Mouse (Mus musculus): ENCODE measurements at regions not wholly inside any gene's neighbourhood (a gene's known extent, or its start where the extent isn't known, plus 50 kb on each side); places are given as distances from the start of the nearest gene placed in this dataset.

DNA sequence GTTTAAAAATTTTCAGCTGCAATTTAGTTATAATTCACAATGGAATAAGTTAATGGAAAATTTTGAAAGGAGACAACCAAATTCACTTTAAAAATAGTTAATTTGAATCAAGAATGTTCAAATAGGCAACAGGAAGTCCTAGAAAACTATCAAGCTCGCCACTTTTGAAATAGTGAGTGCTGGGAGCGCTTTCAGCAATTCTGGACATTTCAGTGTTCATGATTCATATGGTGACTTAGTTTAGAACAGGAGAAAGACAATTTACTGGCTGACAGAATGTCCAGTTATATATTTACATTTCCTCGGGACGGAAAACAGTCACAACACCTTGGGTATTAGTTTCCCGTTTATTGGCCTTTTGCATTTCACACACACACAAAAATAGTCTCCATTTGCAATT is 691.9 kb upstream of the Adgrl2 start:
- Histone ChIP-seq H3K27ac (ENCODE audit: insufficient read depth, low read length) (no peak overlapping the region), H3K27me3 (ENCODE audit: control insufficient read depth, insufficient read depth, low read length) (no peaks in the 10 kb centered on the region), H3K4me3 (replicated peaks; ENCODE audit: insufficient read depth, low read depth, low read length) (no peak overlapping the region), H3K4me1 (ENCODE audit: control insufficient read depth, insufficient read depth, low read length) (no peaks in the 10 kb centered on the region)
- DNase-seq = no peak
- TF ChIP-seq CTCF (IDR thresholded peaks at IDR 0.05; ENCODE audit: borderline replicate concordance, insufficient read depth, low read depth, low read length) = no peak
- no peak for TF ChIP-seq POLR2A (IDR thresholded peaks at IDR 0.05; ENCODE audit: borderline replicate concordance, insufficient read depth, low read length)
- WGBS = 83% methylated on average over 5 of the region's 5 CpGs

DNA sequence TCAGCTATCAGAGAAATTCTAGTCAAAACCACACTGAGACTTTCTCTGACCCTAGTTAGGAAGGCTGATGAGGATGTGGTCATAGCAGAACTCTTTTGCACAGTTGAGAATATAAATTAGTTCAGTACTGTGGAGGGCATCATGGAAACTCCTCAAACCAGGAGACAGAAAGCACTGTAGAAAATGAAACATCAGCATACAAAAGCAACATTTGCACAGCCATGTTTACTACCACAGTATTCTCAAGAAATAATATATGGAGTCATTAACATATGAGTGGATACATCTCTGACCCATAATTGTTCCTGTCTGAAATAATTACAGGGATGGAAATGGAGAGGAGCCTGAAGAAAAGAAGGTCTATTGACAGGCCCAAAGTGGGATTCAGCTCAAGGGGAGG is 683.6 kb upstream of the Adgrl2 start:
- Histone ChIP-seq H3K4me3 (replicated peaks; ENCODE audit: insufficient read depth, low read depth, low read length) (no peak overlapping the region), H3K27ac (ENCODE audit: insufficient read depth, low read length) (no peak overlapping the region), H3K27me3 (ENCODE audit: control insufficient read depth, insufficient read depth, low read length) (no peaks in the 10 kb centered on the region), H3K4me1 (ENCODE audit: control insufficient read depth, insufficient read depth, low read length) (no peaks in the 10 kb centered on the region)
- no peak for DNase-seq
- TF ChIP-seq CTCF (IDR thresholded peaks at IDR 0.05; ENCODE audit: borderline replicate concordance, insufficient read depth, low read depth, low read length) (no peak), POLR2A (IDR thresholded peaks at IDR 0.05; ENCODE audit: borderline replicate concordance, insufficient read depth, low read length) (no peak)

- WGBS = 94% methylated on average over 3 of the region's 3 CpGs
- H3K27me3 ChIP-seq (ENCODE audit: control insufficient read depth, insufficient read depth, low read length) = no peaks in the 10 kb centered on the region
- H3K4me3 ChIP-seq (replicated peaks; ENCODE audit: insufficient read depth, low read depth, low read length) = no peak overlapping the region
- no peak for TF ChIP-seq POLR2A (IDR thresholded peaks at IDR 0.05; ENCODE audit: borderline replicate concordance, insufficient read depth, low read length)
- no peak for DNase-seq
- H3K4me1 ChIP-seq (ENCODE audit: control insufficient read depth, insufficient read depth, low read length) = no peaks in the 10 kb centered on the region
- no peak overlapping the region for H3K27ac ChIP-seq (ENCODE audit: insufficient read depth, low read length)
These were observed 674.3 kb upstream of the Adgrl2 start for GRCm38 (mm10) chr3:149664624-149665023.

DNA sequence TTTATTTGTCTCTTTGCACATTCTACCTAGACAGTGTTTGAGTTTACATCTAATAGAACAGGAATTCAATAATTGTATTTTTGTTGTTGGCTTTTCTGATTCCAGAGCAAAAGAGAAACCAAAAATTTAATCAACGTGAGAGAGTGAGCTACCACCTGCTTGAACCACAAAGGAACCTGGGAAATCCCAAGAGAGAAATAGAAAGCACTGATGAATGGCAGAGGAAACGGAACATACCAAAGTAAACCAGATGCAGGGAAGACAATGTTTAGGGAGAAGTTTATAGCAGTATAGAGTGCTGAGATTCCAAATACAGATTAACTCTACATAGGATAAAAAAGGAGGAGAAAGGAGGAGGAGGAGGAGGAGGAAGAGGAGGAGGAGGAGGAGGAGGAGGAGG is 648.0 kb upstream of the Adgrl2 start:
- Histone ChIP-seq H3K27me3 (ENCODE audit: control insufficient read depth, insufficient read depth, low read length) (no peaks in the 10 kb centered on the region), H3K4me1 (ENCODE audit: control insufficient read depth, insufficient read depth, low read length) (no peaks in the 10 kb centered on the region), H3K4me3 (replicated peaks; ENCODE audit: insufficient read depth, low read depth, low read length) (no peak overlapping the region), H3K27ac (ENCODE audit: insufficient read depth, low read length) (no peak overlapping the region)
- TF ChIP-seq POLR2A (IDR thresholded peaks at IDR 0.05; ENCODE audit: borderline replicate concordance, insufficient read depth, low read length) (no peak), CTCF (IDR thresholded peaks at IDR 0.05; ENCODE audit: borderline replicate concordance, insufficient read depth, low read depth, low read length) (no peak)
- no peak for DNase-seq
- 77% methylated on average over 2 of the region's 2 CpGs for WGBS

- Histone ChIP-seq H3K27me3 (ENCODE audit: control insufficient read depth, insufficient read depth, low read length) (no peaks in the 10 kb centered on the region), H3K27ac (ENCODE audit: insufficient read depth, low read length) (no peak overlapping the region), H3K4me3 (replicated peaks; ENCODE audit: insufficient read depth, low read depth, low read length) (no peak overlapping the region), H3K4me1 (ENCODE audit: control insufficient read depth, insufficient read depth, low read length) (no peaks in the 10 kb centered on the region)
- DNase-seq = no peak
- no peak for TF ChIP-seq CTCF (IDR thresholded peaks at IDR 0.05; ENCODE audit: borderline replicate concordance, insufficient read depth, low read depth, low read length)
- no peak for TF ChIP-seq POLR2A (IDR thresholded peaks at IDR 0.05; ENCODE audit: borderline replicate concordance, insufficient read depth, low read length)
These were observed 635.8 kb upstream of the Adgrl2 start for GRCm38 (mm10) chr3:149626186-149626585.

DNA sequence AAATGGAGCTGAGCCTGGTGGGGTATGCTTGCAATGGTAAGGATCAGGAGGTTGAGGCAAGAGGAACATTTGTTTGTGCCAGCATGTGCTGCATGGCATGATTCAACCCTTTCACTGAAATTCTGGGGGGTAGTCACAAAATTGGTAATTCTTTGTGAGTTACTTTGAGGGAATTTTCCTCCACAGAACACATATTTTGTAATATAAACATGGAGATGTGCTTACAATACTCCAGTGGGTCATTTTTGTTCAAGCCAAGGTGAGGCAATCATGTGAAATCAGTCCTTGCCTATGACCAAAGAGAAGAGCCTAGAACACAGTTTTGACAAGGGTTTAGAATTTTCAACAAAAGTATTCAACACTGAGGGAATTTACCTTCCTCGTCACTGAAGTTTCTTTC is 635.1 kb upstream of the Adgrl2 start:
- Histone ChIP-seq H3K4me3 (replicated peaks; ENCODE audit: insufficient read depth, low read depth, low read length) (no peak overlapping the region), H3K27me3 (ENCODE audit: control insufficient read depth, insufficient read depth, low read length) (no peaks in the 10 kb centered on the region), H3K4me1 (ENCODE audit: control insufficient read depth, insufficient read depth, low read length) (no peaks in the 10 kb centered on the region), H3K27ac (ENCODE audit: insufficient read depth, low read length) (no peak overlapping the region)
- 86% methylated on average over 1 of the region's 1 CpGs for WGBS
- no peak for DNase-seq
- TF ChIP-seq CTCF (IDR thresholded peaks at IDR 0.05; ENCODE audit: borderline replicate concordance, insufficient read depth, low read depth, low read length) (no peak), POLR2A (IDR thresholded peaks at IDR 0.05; ENCODE audit: borderline replicate concordance, insufficient read depth, low read length) (no peak)

GRCm38 (mm10) chr3:149625066-149625465 is 634.7 kb upstream of the Adgrl2 start:
- no peak overlapping the region for H3K27ac ChIP-seq (ENCODE audit: insufficient read depth, low read length)
- no peaks in the 10 kb centered on the region for H3K4me1 ChIP-seq (ENCODE audit: control insufficient read depth, insufficient read depth, low read length)
- 46% methylated on average over 3 of the region's 3 CpGs for WGBS
- no peak overlapping the region for H3K4me3 ChIP-seq (replicated peaks; ENCODE audit: insufficient read depth, low read depth, low read length)
- TF ChIP-seq POLR2A (IDR thresholded peaks at IDR 0.05; ENCODE audit: borderline replicate concordance, insufficient read depth, low read length) (no peak), CTCF (IDR thresholded peaks at IDR 0.05; ENCODE audit: borderline replicate concordance, insufficient read depth, low read depth, low read length) (no peak)
- H3K27me3 ChIP-seq (ENCODE audit: control insufficient read depth, insufficient read depth, low read length) = no peaks in the 10 kb centered on the region
- DNase-seq = no peak

- Histone ChIP-seq H3K4me3 (replicated peaks; ENCODE audit: insufficient read depth, low read depth, low read length) (no peak overlapping the region), H3K4me1 (ENCODE audit: control insufficient read depth, insufficient read depth, low read length) (no peaks in the 10 kb centered on the region), H3K27me3 (ENCODE audit: control insufficient read depth, insufficient read depth, low read length) (no peaks in the 10 kb centered on the region), H3K27ac (ENCODE audit: insufficient read depth, low read length) (no peak overlapping the region)
- TF ChIP-seq CTCF (IDR thresholded peaks at IDR 0.05; ENCODE audit: borderline replicate concordance, insufficient read depth, low read depth, low read length) (no peak), POLR2A (IDR thresholded peaks at IDR 0.05; ENCODE audit: borderline replicate concordance, insufficient read depth, low read length) (no peak)
- WGBS = 91% methylated on average over 4 of the region's 4 CpGs
- no peak for DNase-seq
These were observed 633.6 kb upstream of the Adgrl2 start for GRCm38 (mm10) chr3:149623851-149624532.
